Mouse (Mus musculus) mouse embryonic stem cell (cell line): Measurements from ENCODE around the gene Dok7.

ENCODE experiments used
- in situ Hi-C, 2 experiments: fragments of 300-500 bp; cut with MboI; formaldehyde crosslinking; loops; 1 replicate in 1 of 2; 3 replicates in 1 of 2; pipeline ENCODE4 v1.14.3; 2019 to 2020; ENCODE audit warnings: low sequenced_read_pairs in 2 of 2, low pct_unique_long_range_greater_than_20kb in 1 of 2, mixed read lengths in 1 of 2; ENCODE audit not compliant: unreplicated experiment in 1 of 2

Dok7 gene

DNA sequence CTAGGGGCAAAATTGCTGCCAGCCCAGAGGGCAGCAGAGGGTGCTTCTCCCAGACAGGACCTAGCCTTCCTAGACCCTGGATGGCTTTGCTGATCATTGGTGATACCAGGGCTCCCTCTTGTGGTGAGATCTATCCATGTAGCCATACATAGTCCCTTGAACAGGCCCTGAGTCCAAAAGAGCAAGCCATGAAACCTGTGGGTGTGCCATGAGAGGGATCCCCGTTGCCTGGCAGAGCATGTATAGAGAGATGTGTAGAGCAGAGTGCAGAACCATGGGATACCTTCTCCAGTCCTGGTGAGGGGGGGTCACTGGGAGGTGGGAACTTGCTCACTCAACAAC, 13.5 kb upstream of the Dok7 start:
- in situ Hi-C loops, result loop anchor here (5.0 kb wide), 3 partner anchors 61 to 116 kb away; no protein-coding TSS in a partner anchor

- in situ Hi-C loops, result no loop called here
These were observed 6.0 kb upstream of the Dok7 start for GRCm38 (mm10) chr5:35050541-35050940.

DNA sequence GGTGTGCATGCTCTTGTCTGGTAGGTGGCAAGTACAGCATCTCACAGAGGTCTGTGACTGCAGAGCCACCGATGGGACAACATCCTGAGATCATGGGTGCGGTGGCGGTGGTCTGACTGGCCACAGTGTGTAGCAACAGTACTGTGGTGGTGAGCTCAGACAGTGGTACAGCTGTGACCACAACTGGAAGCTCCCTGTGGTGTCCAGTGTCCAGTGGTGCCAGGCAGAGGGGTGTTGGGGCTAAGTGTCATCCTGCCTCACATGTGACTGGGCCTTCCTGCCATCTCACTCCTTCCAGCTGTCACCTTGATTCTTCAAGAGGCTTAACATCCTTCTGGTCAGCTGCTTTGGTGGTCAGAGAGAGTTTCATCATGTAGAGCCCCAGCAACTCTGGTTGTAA, 1.9 kb upstream of the Dok7 start:
- in situ Hi-C loops, result no loop called here

DNA sequence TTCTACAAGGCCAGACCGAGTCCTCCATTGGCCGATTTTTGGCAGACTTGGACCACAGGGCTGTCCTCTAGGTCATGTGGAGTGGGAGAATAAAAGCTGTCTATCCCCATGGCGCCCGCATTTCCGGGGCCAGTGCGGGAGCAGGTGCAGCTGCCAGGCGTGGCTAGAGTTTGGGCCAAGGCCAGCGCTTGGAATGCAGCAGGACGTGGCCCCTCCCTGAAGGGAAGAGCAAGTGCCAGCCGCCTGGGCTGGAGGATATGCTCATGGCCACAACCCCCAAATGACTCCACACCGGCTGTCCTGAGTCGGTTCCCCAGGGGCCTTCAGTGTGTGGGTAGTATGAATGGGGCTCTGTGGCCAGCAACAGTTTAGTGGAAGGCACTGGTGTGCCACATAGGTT, 1.5 kb upstream of the Dok7 start:
- in situ Hi-C loops, result no loop called here

GRCm38 (mm10) chr5:35057582-35057981, 1.0 kb downstream of the Dok7 start:
- in situ Hi-C loops, result no loop called here

GRCm38 (mm10) chr5:35058216-35058615, 1.6 kb downstream of the Dok7 start:
- in situ Hi-C loops, result no loop called here

DNA sequence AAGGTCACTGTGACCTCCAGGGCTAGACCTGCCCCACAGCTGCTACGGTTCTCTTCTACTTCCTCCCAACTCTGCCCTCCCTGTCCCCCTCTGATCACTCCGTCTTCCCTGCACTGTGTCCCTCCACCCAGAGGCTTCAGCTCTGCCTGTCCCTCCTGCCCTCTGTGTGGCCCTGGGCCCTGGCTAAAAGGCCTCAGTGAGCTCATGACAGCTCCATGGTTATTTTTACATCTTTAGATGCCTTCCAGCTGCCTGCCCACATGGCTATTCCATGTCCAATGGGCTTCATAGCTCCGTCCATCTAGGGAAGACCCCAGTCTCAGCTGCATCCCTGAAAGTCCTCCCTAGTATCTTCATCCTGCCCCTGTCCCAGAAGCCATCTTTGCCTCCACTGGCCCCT, 3.5 kb downstream of the Dok7 start:
- in situ Hi-C loops, result no loop called here

- in situ Hi-C loops, result no loop called here
These were observed 13.3 kb downstream of the Dok7 start for GRCm38 (mm10) chr5:35069841-35070240.

- in situ Hi-C loops, result no loop called here
These were observed 13.7 kb downstream of the Dok7 start for GRCm38 (mm10) chr5:35070314-35070713.

GRCm38 (mm10) chr5:35070953-35071352, 14.4 kb downstream of the Dok7 start:
- in situ Hi-C loops, result no loop called here

GRCm38 (mm10) chr5:35071855-35072254, 15.3 kb downstream of the Dok7 start:
- in situ Hi-C loops, result no loop called here

- in situ Hi-C loops, result no loop called here
These were observed 16.7 kb downstream of the Dok7 start for GRCm38 (mm10) chr5:35073235-35073634.

DNA sequence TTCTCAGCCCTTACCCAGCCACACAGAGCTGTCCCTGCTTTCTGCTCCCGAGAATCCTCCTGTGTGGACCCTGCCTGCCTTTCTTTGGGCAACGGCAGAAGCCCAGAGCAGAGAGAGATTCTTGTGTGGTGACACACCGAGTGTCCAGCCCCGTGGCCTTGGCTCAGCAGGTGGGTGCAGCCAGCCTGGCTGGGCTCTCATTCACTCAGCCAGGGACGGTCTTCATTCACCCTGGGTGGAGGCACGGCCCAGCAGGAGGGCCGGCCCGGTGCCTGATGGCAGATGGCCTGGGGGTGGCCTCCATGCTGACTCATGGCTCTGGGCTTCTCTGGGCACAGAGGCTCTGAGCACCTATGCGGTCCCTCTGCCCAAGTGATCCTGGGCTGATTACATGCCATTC, 17.4 kb downstream of the Dok7 start:
- in situ Hi-C loops, result no loop called here

DNA sequence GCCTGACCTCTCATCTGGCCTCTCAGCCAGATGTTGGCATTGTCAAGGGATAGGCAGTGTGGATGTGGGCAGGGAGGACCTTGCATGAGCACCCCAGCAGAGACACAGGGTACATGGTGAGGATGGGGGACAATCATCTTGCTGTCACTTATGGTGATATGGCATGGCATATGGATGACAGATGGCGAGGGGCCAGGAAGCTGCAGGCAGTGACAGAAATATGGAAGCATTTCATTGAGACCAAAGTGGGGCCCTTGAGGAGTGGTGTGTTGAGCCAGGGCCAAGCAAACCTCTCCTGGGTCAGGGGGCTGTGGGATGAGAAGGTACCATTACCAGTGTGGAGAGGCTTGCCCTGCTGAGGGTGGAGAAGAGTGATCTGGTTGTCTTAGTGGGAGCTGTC, 19.8 kb downstream of the Dok7 start:
- in situ Hi-C loops, result no loop called here

DNA sequence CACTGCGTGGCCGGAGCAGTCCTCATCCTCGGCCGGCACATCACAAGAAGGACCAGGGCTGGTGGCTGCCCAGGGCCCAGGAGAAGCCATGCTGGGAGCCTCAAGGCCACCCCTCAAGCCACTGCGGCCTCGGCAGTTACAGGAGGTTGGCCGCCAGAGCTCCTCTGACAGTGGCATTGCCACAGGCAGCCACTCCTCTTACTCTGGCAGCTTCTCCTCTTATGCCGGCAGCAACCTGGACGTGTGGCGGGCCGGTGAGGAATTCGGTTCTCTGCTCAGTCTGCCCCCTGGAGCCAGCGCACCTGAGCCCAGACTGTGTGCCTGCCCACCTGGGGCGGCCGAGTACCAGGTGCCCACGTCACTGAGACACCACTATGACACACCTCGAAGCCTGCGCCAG, 22.5 kb downstream of the Dok7 start:
- in situ Hi-C loops, result no loop called here

DNA sequence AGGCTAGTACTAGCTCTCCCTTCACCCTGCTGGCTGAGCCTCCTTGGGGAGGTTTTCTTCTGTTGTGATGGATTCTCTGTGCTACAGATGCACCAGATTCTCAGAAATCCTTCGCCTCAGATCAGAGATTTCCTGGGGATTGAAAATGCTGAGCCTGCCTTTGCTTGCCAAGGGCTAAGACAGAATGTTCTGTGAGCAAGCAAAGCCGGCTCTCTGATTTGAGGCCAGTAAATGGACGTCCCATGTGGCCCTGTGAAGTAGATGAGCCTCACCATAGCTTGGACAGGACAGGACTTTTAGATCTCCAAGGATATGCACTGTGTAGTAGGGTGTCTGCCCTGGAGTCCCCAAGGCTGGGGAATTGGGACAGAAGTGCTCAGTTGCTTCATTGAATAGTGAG, 28.3 kb downstream of the Dok7 start:
- in situ Hi-C loops, result no loop called here

GRCm38 (mm10) chr5:35088785-35089613, 32.4 kb downstream of the Dok7 start:
- in situ Hi-C loops, result no loop called here

DNA sequence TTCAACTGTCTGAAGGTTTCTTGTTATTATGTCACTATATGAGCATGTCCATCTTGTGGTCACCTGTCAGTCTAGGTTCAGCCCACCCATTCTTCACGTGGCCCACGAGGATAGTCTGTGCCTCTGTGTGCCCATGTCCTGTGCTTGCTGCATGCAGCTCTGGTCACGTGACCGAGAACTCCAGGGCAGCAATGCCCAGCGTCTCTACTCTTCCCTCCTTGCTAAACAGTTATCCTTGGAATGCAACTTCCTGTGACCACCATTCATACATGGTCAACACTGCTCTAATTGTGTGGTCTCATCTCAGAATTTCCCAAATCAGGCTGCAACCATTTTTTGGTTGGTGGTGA, 33.0 kb downstream of the Dok7 start:
- in situ Hi-C loops, result no loop called here

DNA sequence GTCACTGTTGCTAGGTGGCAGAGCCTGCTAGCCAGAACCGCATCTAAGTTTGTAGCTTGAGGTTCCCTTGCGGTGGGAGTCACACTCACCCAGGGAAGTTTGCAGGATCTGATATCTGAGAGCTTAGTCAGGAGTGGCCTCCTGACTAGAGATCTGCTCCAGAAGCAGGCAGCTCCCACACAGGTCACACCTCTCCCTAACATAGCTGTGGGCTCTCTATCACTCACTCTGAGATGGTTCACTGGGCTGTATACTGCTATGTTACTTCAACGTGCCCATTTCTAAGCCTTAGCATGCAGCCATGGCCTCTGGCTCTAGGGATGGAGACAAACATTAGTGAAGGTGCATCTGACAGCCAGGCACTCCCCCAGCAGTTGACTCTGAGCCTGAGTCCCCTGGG, 35.1 kb downstream of the Dok7 start:
- in situ Hi-C loops, result no loop called here

- in situ Hi-C loops, result no loop called here
These were observed 46.5 kb downstream of the Dok7 start for GRCm38 (mm10) chr5:35103086-35103485.

- in situ Hi-C loops, result no loop called here
These were observed 47.0 kb downstream of the Dok7 start for GRCm38 (mm10) chr5:35103528-35103927.
